Mouse (Mus musculus) embryo, embryonic 11 days (tissue): ENCODE data around the gene Rab38.

ENCODE experiments used
- DNase-seq: peaks from one replicate; pipeline ENCODE4 v3.0.0-alpha.2; 2015

The Rab38 gene

GRCm38 (mm10) chr7:88536127-88536531 lies 106.1 kb downstream of the Rab38 start:
- no peak for DNase-seq

- no peak for DNase-seq
Observed at GRCm38 (mm10) chr7:88536743-88537142, 106.7 kb downstream of the Rab38 start.
